Mouse (Mus musculus): ENCODE results near the gene Telo2. TPM values are rescaled to one million over a fixed set of nuclear protein-coding genes. Genes with fewer than 3 reads are reported as not detected.
A peak's percentile ranks its signal among the peaks of the same experiment; 100 is the strongest.

Gene Telo2
- total and polyA plus RNA-seq, 3 experiments: 6.0 to 44.0 (median 22.3) TPM

- H3K27me3 ChIP-seq (ENCODE audit: insufficient read depth, low read length): no peaks in the 10 kb centered on the region
- no peak overlapping the region for H3K4me3 ChIP-seq (ENCODE audit: low read depth, low read length)
- peaks cover 93% of the 10 kb centered on the region for H3K36me3 ChIP-seq (replicated peaks)
- no peak for ATAC-seq (ENCODE audit: extremely low read depth, insufficient number of reproducible peaks, low FRiP score, poor library complexity, severe bottlenecking)
- no peaks in the 10 kb centered on the region for H3K9me3 ChIP-seq (replicated peaks)
- peaks cover 33% of the 10 kb centered on the region for H3K4me1 ChIP-seq (ENCODE audit: insufficient read depth, low read depth, low read length)
- TF ChIP-seq TAL1 (conservative IDR thresholded peaks at IDR 0.05; ENCODE audit: low read depth, low read length) (no peak), CTCF (IDR thresholded peaks at IDR 0.05; ENCODE audit: low read depth, low read length) (no peak), POLR2AphosphoS5 (IDR thresholded peaks at IDR 0.05; ENCODE audit: insufficient replicate concordance, low read depth, low read length) (no peak), GATA2 (IDR thresholded peaks at IDR 0.05; ENCODE audit: borderline replicate concordance, low read depth, low read length) (no peak), GATA1 (IDR thresholded peaks at IDR 0.05; ENCODE audit: borderline replicate concordance, low read length) (no peak)
- DNase-seq (ENCODE audit: low spot score): no peak
These were observed 5.2 kb downstream of the Telo2 start for GRCm38 (mm10) chr17:25110590-25110989.

GRCm38 (mm10) chr17:25109578-25109977 is 6.2 kb downstream of the Telo2 start:
- Histone ChIP-seq H3K9me3 (replicated peaks) (no peaks in the 10 kb centered on the region), H3K4me3 (ENCODE audit: low read depth, low read length) (no peak overlapping the region), H3K4me1 (ENCODE audit: insufficient read depth, low read depth, low read length) (peaks cover 23% of the 10 kb centered on the region), H3K27me3 (ENCODE audit: insufficient read depth, low read length) (no peaks in the 10 kb centered on the region), H3K36me3 (replicated peaks) (peaks cover 99% of the 10 kb centered on the region)
- DNase-seq (ENCODE audit: low spot score) (peak; percentile 48), ATAC-seq (ENCODE audit: extremely low read depth, insufficient number of reproducible peaks, low FRiP score, poor library complexity, severe bottlenecking) (no peak)
- TF ChIP-seq POLR2AphosphoS5 (IDR thresholded peaks at IDR 0.05; ENCODE audit: insufficient replicate concordance, low read depth, low read length) (no peak), GATA1 (IDR thresholded peaks at IDR 0.05; ENCODE audit: borderline replicate concordance, low read length) (no peak), GATA2 (IDR thresholded peaks at IDR 0.05; ENCODE audit: borderline replicate concordance, low read depth, low read length) (no peak)

- H3K9me3 ChIP-seq (replicated peaks): no peaks in the 10 kb centered on the region
- H3K4me1 ChIP-seq (ENCODE audit: insufficient read depth, low read depth, low read length): peaks cover 10% of the 10 kb centered on the region
- no peaks in the 10 kb centered on the region for H3K27me3 ChIP-seq (ENCODE audit: insufficient read depth, low read length)
- ATAC-seq (ENCODE audit: extremely low read depth, insufficient number of reproducible peaks, low FRiP score, poor library complexity, severe bottlenecking): no peak
- no peak overlapping the region for H3K4me3 ChIP-seq (ENCODE audit: low read depth, low read length)
- DNase-seq (ENCODE audit: low spot score): no peak
- H3K36me3 ChIP-seq (replicated peaks): peaks cover 98% of the 10 kb centered on the region
- TF ChIP-seq POLR2AphosphoS5 (IDR thresholded peaks at IDR 0.05; ENCODE audit: insufficient replicate concordance, low read depth, low read length) (no peak), GATA2 (IDR thresholded peaks at IDR 0.05; ENCODE audit: borderline replicate concordance, low read depth, low read length) (no peak), GATA1 (IDR thresholded peaks at IDR 0.05; ENCODE audit: borderline replicate concordance, low read length) (no peak), TAL1 (conservative IDR thresholded peaks at IDR 0.05; ENCODE audit: low read depth, low read length) (no peak), CTCF (IDR thresholded peaks at IDR 0.05; ENCODE audit: low read depth, low read length) (no peak)
These were observed 8.0 kb downstream of the Telo2 start for GRCm38 (mm10) chr17:25107786-25108185.

DNA sequence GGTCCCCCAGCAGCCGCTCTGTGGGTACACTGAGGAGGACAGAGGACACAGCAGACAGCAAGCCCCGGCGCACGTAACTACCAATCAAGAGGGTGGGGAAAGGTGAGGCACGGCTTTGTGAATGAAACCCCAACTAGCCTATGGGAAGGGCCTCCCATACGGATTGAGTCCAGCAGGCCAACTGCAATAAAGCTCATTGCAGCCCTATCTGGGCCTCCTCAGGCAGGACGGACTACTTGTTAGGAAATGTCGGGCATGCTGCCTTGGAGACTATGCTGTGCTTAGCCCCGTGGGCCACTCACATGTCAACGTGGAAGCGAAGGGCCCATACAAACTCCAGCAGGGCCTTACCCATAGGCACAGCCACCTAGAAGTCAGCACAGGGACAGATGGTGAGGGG is 14.4 kb downstream of the Telo2 start:
- H3K4me3 ChIP-seq (ENCODE audit: low read depth, low read length): no peak overlapping the region

GRCm38 (mm10) chr17:25100052-25100451 is 15.7 kb downstream of the Telo2 start:
- TF ChIP-seq TAL1 (conservative IDR thresholded peaks at IDR 0.05; ENCODE audit: low read depth, low read length) (no peak), CTCF (IDR thresholded peaks at IDR 0.05; ENCODE audit: low read depth, low read length) (no peak), POLR2AphosphoS5 (IDR thresholded peaks at IDR 0.05; ENCODE audit: insufficient replicate concordance, low read depth, low read length) (no peak), GATA1 (IDR thresholded peaks at IDR 0.05; ENCODE audit: borderline replicate concordance, low read length) (no peak), GATA2 (IDR thresholded peaks at IDR 0.05; ENCODE audit: borderline replicate concordance, low read depth, low read length) (no peak)
- DNase-seq (ENCODE audit: low spot score) (no peak), ATAC-seq (ENCODE audit: extremely low read depth, insufficient number of reproducible peaks, low FRiP score, poor library complexity, severe bottlenecking) (no peak)
- H3K4me3 ChIP-seq (ENCODE audit: low read depth, low read length): no peak overlapping the region
- no peaks in the 10 kb centered on the region for H3K9me3 ChIP-seq (replicated peaks)
- H3K4me1 ChIP-seq (ENCODE audit: insufficient read depth, low read depth, low read length): no peaks in the 10 kb centered on the region
- peaks cover 88% of the 10 kb centered on the region for H3K36me3 ChIP-seq (replicated peaks)
- H3K27me3 ChIP-seq (ENCODE audit: insufficient read depth, low read length): no peaks in the 10 kb centered on the region

More for the DNA sequence above, 14.4 kb downstream of the Telo2 start:
- ATAC-seq (ENCODE audit: extremely low read depth, insufficient number of reproducible peaks, low FRiP score, poor library complexity, severe bottlenecking): no peak
- TF ChIP-seq CTCF (IDR thresholded peaks at IDR 0.05; ENCODE audit: low read depth, low read length) (no peak), GATA1 (IDR thresholded peaks at IDR 0.05; ENCODE audit: borderline replicate concordance, low read length) (no peak), TAL1 (conservative IDR thresholded peaks at IDR 0.05; ENCODE audit: low read depth, low read length) (no peak), GATA2 (IDR thresholded peaks at IDR 0.05; ENCODE audit: borderline replicate concordance, low read depth, low read length) (no peak), POLR2AphosphoS5 (IDR thresholded peaks at IDR 0.05; ENCODE audit: insufficient replicate concordance, low read depth, low read length) (no peak)
- Histone ChIP-seq H3K4me1 (ENCODE audit: insufficient read depth, low read depth, low read length) (no peaks in the 10 kb centered on the region; the same call in 1 of the 2 replicates), H3K9me3 (replicated peaks) (no peaks in the 10 kb centered on the region), H3K27me3 (ENCODE audit: insufficient read depth, low read length) (no peaks in the 10 kb centered on the region), H3K36me3 (replicated peaks) (peaks cover 92% of the 10 kb centered on the region)
- no peak for DNase-seq (ENCODE audit: low spot score)

DNA sequence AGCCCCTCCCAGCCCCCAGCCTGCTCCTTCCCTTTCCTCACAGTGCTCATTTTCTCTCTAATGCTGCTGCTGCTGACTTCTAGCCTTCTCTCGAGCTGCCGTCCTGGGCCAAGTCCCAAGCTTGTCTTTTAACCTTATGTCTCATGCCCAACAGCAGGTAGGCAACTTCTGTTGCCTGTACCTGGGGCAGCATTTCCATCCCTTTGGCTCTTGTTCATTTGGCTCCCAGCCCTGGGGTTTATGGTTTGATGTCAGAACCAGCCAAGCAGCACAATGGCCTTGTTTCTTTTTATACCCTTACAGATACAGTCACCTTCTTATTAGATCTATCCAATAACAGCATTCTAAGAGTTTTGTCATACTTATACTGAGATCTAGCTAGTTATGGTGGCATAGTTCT is 19.5 kb downstream of the Telo2 start:
- DNase-seq (ENCODE audit: low spot score) (no peak), ATAC-seq (ENCODE audit: extremely low read depth, insufficient number of reproducible peaks, low FRiP score, poor library complexity, severe bottlenecking) (no peak)
- TF ChIP-seq POLR2AphosphoS5 (IDR thresholded peaks at IDR 0.05; ENCODE audit: insufficient replicate concordance, low read depth, low read length) (no peak), GATA1 (IDR thresholded peaks at IDR 0.05; ENCODE audit: borderline replicate concordance, low read length) (no peak), GATA2 (IDR thresholded peaks at IDR 0.05; ENCODE audit: borderline replicate concordance, low read depth, low read length) (no peak), CTCF (IDR thresholded peaks at IDR 0.05; ENCODE audit: low read depth, low read length) (no peak), TAL1 (conservative IDR thresholded peaks at IDR 0.05; ENCODE audit: low read depth, low read length) (no peak)
- Histone ChIP-seq H3K4me1 (ENCODE audit: insufficient read depth, low read depth, low read length) (no peaks in the 10 kb centered on the region), H3K36me3 (replicated peaks) (peaks cover 79% of the 10 kb centered on the region), H3K27me3 (ENCODE audit: insufficient read depth, low read length) (no peaks in the 10 kb centered on the region), H3K4me3 (ENCODE audit: low read depth, low read length) (no peak overlapping the region), H3K9me3 (replicated peaks) (no peaks in the 10 kb centered on the region)
